Mouse (Mus musculus) forebrain, embryonic 12.5 days (tissue): Measurements from ENCODE around the gene Papss2. TPM values are rescaled to one million over a fixed set of nuclear protein-coding genes. Genes with fewer than 3 reads are reported as not detected.
A peak's percentile ranks its signal among the peaks of the same experiment; 100 is the strongest.

Experiments
- ATAC-seq: fragments of 200-750 bp; cut with Nextera tagmentation; 2 replicates; pipeline ENCODE4 v1.8.0; 2017; ENCODE audit warnings: moderate TSS enrichment; ENCODE audit not compliant: low FRiP score
- H3K27ac ChIP-seq: fragments of 300-500 bp; sonication (generic); 2 replicates; pipeline ENCODE4 v1.5.1; 2016; ENCODE audit warnings: mild to moderate bottlenecking
- H3K27me3 ChIP-seq: fragments of 300-500 bp; sonication (generic); 2 replicates; pipeline ENCODE4 v1.6.1; 2016; ENCODE audit warnings: mild to moderate bottlenecking
- H3K36me3 ChIP-seq: fragments of 300-500 bp; sonication (generic); replicated peaks from 2 replicates; pipeline ENCODE4 v1.6.1; 2016; ENCODE audit warnings: mild to moderate bottlenecking
- H3K4me1 ChIP-seq: fragments of 300-500 bp; sonication (generic); 2 replicates; pipeline ENCODE4 v1.6.1; 2016
- H3K4me2 ChIP-seq: fragments of 300-500 bp; sonication (generic); 2 replicates; pipeline ENCODE4 v1.6.1; 2016; ENCODE audit warnings: mild to moderate bottlenecking, moderate library complexity
- H3K4me3 ChIP-seq: fragments of 300-500 bp; sonication (generic); replicated peaks from 2 replicates; pipeline ENCODE4 v1.5.1; 2016; ENCODE audit warnings: mild to moderate bottlenecking
- H3K9ac ChIP-seq: fragments of 300-500 bp; sonication (generic); 2 replicates; pipeline ENCODE4 v1.6.1; 2016; ENCODE audit warnings: mild to moderate bottlenecking
- H3K9me3 ChIP-seq: fragments of 300-500 bp; sonication (generic); 2 replicates; pipeline ENCODE4 v1.6.1; 2016
- WGBS: fragments of 180-500 bp; shearing (Covaris S2); methylation state at CpG from one replicate; pipeline ENCODE4 v1.1.7; 2016; 5-methylcytosine and 5-hydroxymethylcytosine counted together
- polyA plus RNA-seq: library from polyadenylated mRNA; unstranded; fragments of >200 nt; fragmentation: Nextera tagmentation; extraction: Ambion mirVana; gene quantifications from 2 replicates; pipeline ENCODE4 v1.2.1, GENCODE M21; 2016

The Papss2 gene
- 3.4 and 4.1 TPM in 2 replicates for polyA plus RNA-seq

- Histone ChIP-seq H3K4me1 (no peaks in the 10 kb centered on the region; the same call in 1 of the 2 replicates), H3K9ac (peak within 1 kb of the TSS; percentile 49), H3K4me2 (peak within 1 kb of the TSS; percentile 84), H3K27me3 (peaks cover 43% of the 10 kb centered on the region), H3K9me3 (no peaks in the 10 kb centered on the region), H3K36me3 (no peaks in the 10 kb centered on the region), H3K4me3 (peak within 1 kb of the TSS; percentile 56), H3K27ac (no peak within 1 kb of the TSS)
- under 1% methylated on average over 55 of the region's 64 CpGs for WGBS
- ATAC-seq, result peak; percentile 88
Measured at GRCm38 (mm10) chr19:32595506-32596286, at the start of gene Papss2. Gene Papss2 (plus strand): TSS chr19:32595790.

GRCm38 (mm10) chr19:32547396-32547795 lies 48.2 kb upstream of the Papss2 start:
- 89% methylated on average over 3 of the region's 3 CpGs for WGBS
- Histone ChIP-seq H3K27me3 (no peaks in the 10 kb centered on the region), H3K9ac (no peak overlapping the region), H3K27ac (no peak overlapping the region), H3K4me3 (no peak overlapping the region), H3K36me3 (no peaks in the 10 kb centered on the region), H3K4me2 (no peak overlapping the region), H3K9me3 (no peaks in the 10 kb centered on the region), H3K4me1 (no peaks in the 10 kb centered on the region)
- no peak for ATAC-seq

GRCm38 (mm10) chr19:32548202-32548601 lies 47.4 kb upstream of the Papss2 start:
- Histone ChIP-seq H3K9ac (no peak overlapping the region), H3K9me3 (no peaks in the 10 kb centered on the region), H3K4me1 (no peaks in the 10 kb centered on the region), H3K27me3 (no peaks in the 10 kb centered on the region), H3K36me3 (no peaks in the 10 kb centered on the region), H3K4me2 (no peak overlapping the region), H3K27ac (no peak overlapping the region), H3K4me3 (no peak overlapping the region)
- ATAC-seq, result no peak
- WGBS, result 87% methylated on average over 15 of the region's 15 CpGs

- Histone ChIP-seq H3K27ac (no peak overlapping the region), H3K4me1 (0 out of 2 replicates have a peak, but pooled peaks cover 5% of the 10 kb centered on the region), H3K27me3 (no peaks in the 10 kb centered on the region), H3K9me3 (no peaks in the 10 kb centered on the region), H3K4me3 (no peak overlapping the region), H3K4me2 (no peak overlapping the region), H3K36me3 (no peaks in the 10 kb centered on the region), H3K9ac (no peak overlapping the region)
- no peak for ATAC-seq
- 75% methylated on average over 5 of the region's 5 CpGs for WGBS
Measured at GRCm38 (mm10) chr19:32550446-32550845, 45.1 kb upstream of the Papss2 start.

GRCm38 (mm10) chr19:32551442-32551841 lies 44.1 kb upstream of the Papss2 start:
- no peaks in the 10 kb centered on the region for H3K27me3 ChIP-seq
- ATAC-seq, result no peak
- H3K36me3 ChIP-seq, result no peaks in the 10 kb centered on the region
- 84% methylated on average over 3 of the region's 3 CpGs for WGBS
- no peaks in the 10 kb centered on the region for H3K9me3 ChIP-seq
- no peak overlapping the region for H3K4me3 ChIP-seq
- no peak overlapping the region for H3K27ac ChIP-seq
- no peak overlapping the region for H3K4me2 ChIP-seq
- H3K4me1 ChIP-seq, result 0 out of 2 replicates have a peak, but pooled peaks cover 7% of the 10 kb centered on the region
- H3K9ac ChIP-seq, result no peak overlapping the region

- no peaks in the 10 kb centered on the region for H3K36me3 ChIP-seq
- WGBS, result 65% methylated on average over 1 of the region's 1 CpGs
- no peak overlapping the region for H3K4me2 ChIP-seq
- H3K9me3 ChIP-seq, result no peaks in the 10 kb centered on the region
- H3K4me1 ChIP-seq, result 0 out of 2 replicates have a peak, but pooled peaks cover 7% of the 10 kb centered on the region
- no peak overlapping the region for H3K9ac ChIP-seq
- no peak overlapping the region for H3K27ac ChIP-seq
- H3K4me3 ChIP-seq, result no peak overlapping the region
- ATAC-seq, result no peak
- H3K27me3 ChIP-seq, result no peaks in the 10 kb centered on the region
Measured at GRCm38 (mm10) chr19:32552106-32552505, 43.5 kb upstream of the Papss2 start.

- Histone ChIP-seq H3K4me3 (no peak overlapping the region), H3K4me2 (no peak overlapping the region), H3K36me3 (no peaks in the 10 kb centered on the region), H3K4me1 (0 out of 2 replicates have a peak, but pooled peaks cover 7% of the 10 kb centered on the region), H3K27ac (no peak overlapping the region), H3K9ac (no peak overlapping the region), H3K9me3 (no peaks in the 10 kb centered on the region), H3K27me3 (no peaks in the 10 kb centered on the region)
- no peak for ATAC-seq
- 75% methylated on average over 3 of the region's 3 CpGs for WGBS
Measured at GRCm38 (mm10) chr19:32553310-32553709, 42.3 kb upstream of the Papss2 start.

- ATAC-seq, result no peak
- Histone ChIP-seq H3K9me3 (no peaks in the 10 kb centered on the region), H3K4me2 (no peak overlapping the region), H3K27ac (no peak overlapping the region), H3K4me1 (0 out of 2 replicates have a peak, but pooled peaks cover 7% of the 10 kb centered on the region), H3K36me3 (no peaks in the 10 kb centered on the region), H3K9ac (no peak overlapping the region), H3K4me3 (no peak overlapping the region), H3K27me3 (no peaks in the 10 kb centered on the region)
- 12% methylated on average over 3 of the region's 3 CpGs for WGBS
Measured at GRCm38 (mm10) chr19:32555257-32555656, 40.3 kb upstream of the Papss2 start.

GRCm38 (mm10) chr19:32567025-32567424 lies 28.6 kb upstream of the Papss2 start:
- H3K9ac ChIP-seq, result no peak overlapping the region
- no peaks in the 10 kb centered on the region for H3K4me1 ChIP-seq
- no peak overlapping the region for H3K4me2 ChIP-seq
- H3K27me3 ChIP-seq, result no peaks in the 10 kb centered on the region
- H3K4me3 ChIP-seq, result no peak overlapping the region
- H3K36me3 ChIP-seq, result no peaks in the 10 kb centered on the region
- no peak for ATAC-seq
- no peaks in the 10 kb centered on the region for H3K9me3 ChIP-seq
- 92% methylated on average over 8 of the region's 8 CpGs for WGBS
- H3K27ac ChIP-seq, result no peak overlapping the region

GRCm38 (mm10) chr19:32567447-32567846 lies 28.1 kb upstream of the Papss2 start:
- no peaks in the 10 kb centered on the region for H3K9me3 ChIP-seq
- H3K36me3 ChIP-seq, result no peaks in the 10 kb centered on the region
- WGBS, result 91% methylated on average over 5 of the region's 5 CpGs
- H3K27me3 ChIP-seq, result no peaks in the 10 kb centered on the region
- no peak overlapping the region for H3K4me3 ChIP-seq
- no peak for ATAC-seq
- no peak overlapping the region for H3K9ac ChIP-seq
- H3K4me2 ChIP-seq, result no peak overlapping the region
- no peaks in the 10 kb centered on the region for H3K4me1 ChIP-seq
- H3K27ac ChIP-seq, result no peak overlapping the region

- 89% methylated on average over 3 of the region's 3 CpGs for WGBS
- no peaks in the 10 kb centered on the region for H3K36me3 ChIP-seq
- no peak overlapping the region for H3K4me2 ChIP-seq
- no peak overlapping the region for H3K27ac ChIP-seq
- no peaks in the 10 kb centered on the region for H3K27me3 ChIP-seq
- no peaks in the 10 kb centered on the region for H3K9me3 ChIP-seq
- ATAC-seq, result no peak
- H3K9ac ChIP-seq, result no peak overlapping the region
- no peaks in the 10 kb centered on the region for H3K4me1 ChIP-seq
- no peak overlapping the region for H3K4me3 ChIP-seq
Measured at GRCm38 (mm10) chr19:32568470-32568869, 27.1 kb upstream of the Papss2 start.

GRCm38 (mm10) chr19:32568961-32569653 lies 26.5 kb upstream of the Papss2 start:
- no peak for ATAC-seq
- Histone ChIP-seq H3K4me1 (no peaks in the 10 kb centered on the region), H3K27ac (no peak overlapping the region), H3K4me3 (no peak overlapping the region), H3K4me2 (no peak overlapping the region), H3K27me3 (no peaks in the 10 kb centered on the region), H3K36me3 (no peaks in the 10 kb centered on the region), H3K9me3 (no peaks in the 10 kb centered on the region), H3K9ac (no peak overlapping the region)
- WGBS, result 93% methylated on average over 3 of the region's 3 CpGs
